Comparison of ENCODE assay signal across 1 mouse cellular context in the genomic region with DNA sequence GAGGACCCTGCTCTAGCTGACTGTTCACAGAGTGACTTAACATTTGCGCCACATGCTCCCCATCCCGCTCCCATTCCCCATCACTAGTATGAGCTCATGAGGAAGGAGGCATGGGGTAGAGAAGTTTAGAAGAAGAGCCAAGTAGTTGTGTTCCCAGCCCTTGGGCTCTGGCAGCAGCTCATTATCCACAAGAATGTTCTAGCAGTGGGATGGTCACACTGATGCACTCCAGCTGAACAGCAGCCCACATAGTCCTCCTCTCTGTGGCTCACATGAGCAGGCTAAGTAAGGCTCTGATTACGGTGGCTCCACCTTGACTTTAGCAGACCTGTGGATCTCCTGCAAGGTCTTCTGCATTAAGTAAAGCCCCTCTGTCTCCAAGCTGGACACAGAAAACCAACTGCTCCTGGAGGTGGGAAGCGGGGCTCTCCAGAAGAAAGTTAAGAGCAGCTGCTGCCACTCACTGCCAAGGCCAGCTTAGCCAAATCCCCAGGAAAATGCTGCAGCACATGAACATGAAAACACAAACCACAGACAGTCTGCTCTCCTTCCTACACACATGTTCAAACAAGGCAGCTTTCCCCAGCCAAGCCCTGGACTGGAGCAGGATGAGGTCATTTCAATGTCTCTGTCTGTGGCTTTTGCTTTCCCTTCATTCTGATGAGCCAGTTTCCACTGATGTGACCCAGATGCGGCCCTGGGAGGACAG.
TF ChIP-seq lines count a peak whose summit lies in the region.

No protein-coding gene starts in this region.

TF ChIP-seq in myocyte, 11 proteins besides CTCF, POLR2A, EP300 and RAD21:
- no peak for TF ChIP-seq E2F4 (IDR thresholded peaks at IDR 0.05; ENCODE audit: insufficient read depth)
- peak in 1 of 3 experiments; percentile 40 for TF ChIP-seq MYOG (IDR thresholded peaks at IDR 0.05; ENCODE audit: control insufficient read depth in 1 of 3, insufficient read depth in 1 of 3, insufficient read length in 2 of 3, low read depth in 2 of 3)
- peak; percentile 36 to 80 (median 58) for TF ChIP-seq MYOD1 (IDR thresholded peaks at IDR 0.05; ENCODE audit: control insufficient read depth in 1 of 3, insufficient read length in 2 of 3, low read depth in 2 of 3)
- TF ChIP-seq MAX (IDR thresholded peaks at IDR 0.05; ENCODE audit: low read depth) = no peak
- no peak for TF ChIP-seq REST (IDR thresholded peaks at IDR 0.05; ENCODE audit: insufficient read depth, insufficient read length)
- no peak for TF ChIP-seq USF1 (IDR thresholded peaks at IDR 0.05; ENCODE audit: low read depth)
- TF ChIP-seq SRF (IDR thresholded peaks at IDR 0.05; ENCODE audit: control insufficient read depth, insufficient read length, low read depth) = no peak
- no peak for TF ChIP-seq CEBPB (IDR thresholded peaks at IDR 0.05; ENCODE audit: insufficient read depth, poor library complexity, severe bottlenecking)
- TF ChIP-seq TCF12 (IDR thresholded peaks at IDR 0.05; ENCODE audit: insufficient read depth, poor library complexity, severe bottlenecking) = peak; percentile 38
- no peak for TF ChIP-seq POLR2AphosphoS2 (IDR thresholded peaks at IDR 0.05; ENCODE audit: insufficient read length, low read depth)
- TF ChIP-seq TCF3 (IDR thresholded peaks at IDR 0.05; ENCODE audit: insufficient read length, low read depth) = peak; percentile 7
TF ChIP-seq in myocyte: peak in this region for 4.
